Mouse (Mus musculus): ENCODE data around the gene Fntb. TPM values are rescaled to one million over a fixed set of nuclear protein-coding genes. Genes with fewer than 3 reads are reported as not detected.

The Fntb gene
- total RNA-seq, 4 experiments from 2014 or later, result 10.4 to 12.0 (median 11.6) TPM

- no peak for DNase-seq (ENCODE audit: low spot score in 2 of 2)
Measured at GRCm38 (mm10) chr12:76953750-76954363, 188.5 kb downstream of the Fntb start.

DNA sequence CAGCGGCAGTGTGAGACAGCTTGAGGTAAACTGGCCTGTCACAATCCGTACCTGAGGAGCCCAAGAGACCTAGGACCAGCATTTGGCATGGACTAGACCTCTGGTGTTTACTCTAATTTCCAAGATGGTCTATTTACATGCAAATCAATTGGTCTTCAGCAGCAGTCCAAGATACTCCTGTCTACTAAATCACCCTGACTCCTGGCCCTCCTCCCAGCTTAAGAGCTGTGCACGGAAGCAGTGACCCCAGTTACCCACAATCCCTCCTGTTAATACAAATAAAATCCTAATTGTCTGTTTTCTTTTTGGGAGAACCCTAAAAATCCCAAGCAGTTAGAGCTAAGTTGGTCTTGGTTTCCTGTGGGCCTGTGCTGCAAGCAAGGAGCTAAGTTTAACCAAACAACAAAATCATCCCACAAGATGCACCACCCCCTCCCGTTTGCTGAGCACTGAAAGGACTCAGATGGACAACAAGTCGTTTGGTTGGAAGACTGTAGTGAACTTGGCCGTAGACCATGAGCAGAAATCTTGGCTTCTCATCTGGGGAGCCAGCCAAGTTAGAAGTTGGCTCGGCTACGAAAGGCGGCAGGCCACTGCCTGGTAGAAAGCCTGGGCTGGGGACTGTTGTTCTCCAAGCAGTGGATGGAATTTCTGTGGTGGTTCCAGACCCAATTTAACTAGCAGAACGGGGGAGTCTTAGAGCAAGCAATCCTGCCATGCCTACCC is 189.5 kb downstream of the Fntb start:
- peak; percentile 87 to 88 for DNase-seq (ENCODE audit: low spot score in 2 of 2)

GRCm38 (mm10) chr12:76957688-76958087 is 192.3 kb downstream of the Fntb start:
- DNase-seq (ENCODE audit: low spot score in 2 of 2), result no peak

DNA sequence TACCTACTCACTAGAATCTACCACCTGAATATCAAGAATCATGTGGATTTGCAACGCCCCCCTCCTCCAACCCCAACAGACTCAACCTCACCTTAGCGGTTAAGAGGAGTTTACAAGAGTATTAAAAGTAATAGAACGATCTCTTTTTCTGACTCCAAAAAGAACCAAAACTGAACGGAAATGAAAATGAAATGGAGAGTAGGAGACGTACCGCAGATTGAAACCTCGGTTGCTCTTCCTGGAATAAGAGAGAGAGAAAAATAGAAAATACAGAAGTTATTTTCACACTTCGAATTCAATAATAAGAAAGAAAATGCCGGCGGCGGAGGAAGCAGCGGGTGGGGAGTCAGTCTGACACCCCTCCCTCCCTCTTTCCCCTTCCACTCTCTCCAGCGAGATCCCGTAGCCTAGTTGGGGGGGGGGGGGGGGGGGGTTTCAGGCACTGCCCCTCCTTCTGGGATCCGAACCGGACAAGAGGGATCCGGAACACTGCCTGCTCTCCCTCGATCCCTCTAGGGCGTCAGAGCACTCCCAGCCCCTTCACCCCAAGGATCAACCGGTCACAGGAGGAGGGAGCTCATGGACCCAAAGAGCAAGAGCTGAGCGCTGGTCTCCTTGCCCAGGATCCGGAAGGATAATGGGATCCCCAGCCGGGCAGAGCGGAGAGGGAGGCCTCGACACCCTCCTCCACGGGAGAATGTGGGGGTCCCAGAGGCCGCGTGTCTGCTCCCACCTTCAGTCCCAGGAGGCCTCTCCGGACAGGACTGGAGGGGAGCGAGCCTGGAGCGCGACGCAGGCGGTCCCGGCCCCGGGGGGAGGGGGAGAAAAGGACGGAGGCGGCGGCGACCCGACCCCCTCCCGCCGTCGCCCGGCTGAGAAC is 195.9 kb downstream of the Fntb start:
- peak in 1 of 2 experiments; percentile 24 for DNase-seq (ENCODE audit: low spot score in 2 of 2)

GRCm38 (mm10) chr12:76961932-76962891 is 196.8 kb downstream of the Fntb start, which contains the start of gene Max:
Gene Max (minus strand): TSS chr12:76962201.
- DNase-seq (ENCODE audit: low spot score in 2 of 2), result peak; percentile 99

GRCm38 (mm10) chr12:76965089-76965488 is 199.7 kb downstream of the Fntb start:
- DNase-seq (ENCODE audit: low spot score in 2 of 2), result no peak

GRCm38 (mm10) chr12:76965876-76966275 is 200.5 kb downstream of the Fntb start:
- no peak for DNase-seq (ENCODE audit: low spot score in 2 of 2)

Other genes with a start within 250 kb of the Fntb start
- gene Plekhg3, start 234.7 kb upstream of the Fntb start, total RNA-seq (2022), result 1 to 10 TPM; 3.6 to 5.6 (median 4.2) TPM
- gene Sptb, start 55.0 kb upstream of the Fntb start, total RNA-seq (2022), result 100 to 1,000 TPM; 167 to 183 (median 176) TPM
- gene Churc1, start 51 bp upstream of the Fntb start, total RNA-seq (2022), result 10 to 100 TPM; 58.2 to 63.8 (median 60.9) TPM
- not detected for gene Gpx2, start 30.0 kb downstream of the Fntb start, total RNA-seq (2022)
- 1 to 10 TPM in 3 of 4 experiments, under 1 TPM in 1; 0.92 to 2.6 (median 1.6) TPM for gene Rab15, start 57.3 kb downstream of the Fntb start, total RNA-seq (2022)
- gene Max, start 196.6 kb downstream of the Fntb start, total RNA-seq (2022), result 10 to 100 TPM; 27.0 to 40.6 (median 31.6) TPM

Measured in gastrocnemius, adult 8-10 months (tissue).